Mouse (Mus musculus) neural tube, embryonic 10.5 days (tissue): Measurements from ENCODE around the gene Syn2.
"Not testable (repeated sequence)": the region's sequence is repeated elsewhere in the genome, so short reads cannot be mapped to it uniquely, and the experiment has no call there.

Experiments used
- DNase-seq: peaks from one replicate; pipeline ENCODE4 v3.0.0-alpha.2; 2017; ENCODE audit warnings: low spot score; ENCODE audit errors: extremely low spot score

Syn2 gene

DNA sequence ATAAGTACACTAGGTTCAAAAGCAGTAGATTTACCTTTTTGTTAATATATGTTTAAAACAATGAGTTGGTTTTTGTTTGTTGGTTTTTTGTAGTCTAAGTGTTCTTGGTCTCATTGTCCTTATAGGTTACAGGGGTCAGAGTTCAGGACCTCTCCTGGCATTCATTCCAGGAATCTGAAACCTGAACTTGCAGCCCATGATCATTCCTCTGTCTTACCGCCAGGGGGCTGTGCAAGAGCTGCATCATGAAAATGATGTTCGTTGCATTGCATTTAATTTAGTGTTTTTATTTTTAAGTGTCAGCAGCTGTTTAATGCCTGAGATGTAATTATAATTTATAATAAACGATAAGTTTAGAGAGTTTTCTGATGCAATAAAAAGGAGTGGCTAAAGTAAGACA is 40.1 kb downstream of the Syn2 start:
- no peak for DNase-seq

- peak; percentile 32 for DNase-seq
Observed at GRCm38 (mm10) chr6:115178826-115179225, 44.1 kb downstream of the Syn2 start.

- no peak for DNase-seq
Observed at GRCm38 (mm10) chr6:115181094-115181493, 46.4 kb downstream of the Syn2 start.

- DNase-seq = no peak
Observed at GRCm38 (mm10) chr6:115191111-115191510, 56.4 kb downstream of the Syn2 start.

GRCm38 (mm10) chr6:115200753-115201152 is 66.1 kb downstream of the Syn2 start:
- DNase-seq = no peak

- DNase-seq = no peak
Observed at GRCm38 (mm10) chr6:115203029-115203428, 68.3 kb downstream of the Syn2 start.

- DNase-seq = no peak
Observed at GRCm38 (mm10) chr6:115210187-115210586, 75.5 kb downstream of the Syn2 start.

DNA sequence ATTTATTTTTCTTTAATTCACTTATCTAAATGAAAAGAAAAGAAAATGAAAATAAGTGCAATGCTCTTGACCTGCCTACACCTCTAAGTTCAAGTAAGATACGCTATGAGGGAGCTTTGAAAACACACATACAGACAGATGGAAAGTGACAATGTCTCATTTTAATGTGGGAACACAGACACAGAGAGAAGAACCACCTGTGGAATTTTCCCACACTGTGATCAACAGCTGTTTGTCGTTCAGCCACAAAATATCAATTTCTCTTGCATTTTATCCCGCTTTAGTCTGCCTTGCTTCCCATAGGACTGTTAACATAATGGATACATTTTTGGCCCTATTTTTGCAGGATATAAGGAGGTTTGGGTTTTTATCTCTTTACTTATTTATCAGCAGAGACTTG is 76.1 kb downstream of the Syn2 start:
- no peak for DNase-seq

GRCm38 (mm10) chr6:115212132-115212903 is 77.6 kb downstream of the Syn2 start:
- no peak for DNase-seq

- DNase-seq = no peak
Observed at GRCm38 (mm10) chr6:115213129-115213528, 78.4 kb downstream of the Syn2 start.

GRCm38 (mm10) chr6:115221215-115221641 is 86.5 kb downstream of the Syn2 start:
- no peak for DNase-seq

GRCm38 (mm10) chr6:115225519-115225918 is 90.8 kb downstream of the Syn2 start:
- DNase-seq = no peak

- no peak for DNase-seq
Observed at GRCm38 (mm10) chr6:115227043-115227442, 92.3 kb downstream of the Syn2 start, which contains the start of gene Gm17482. Gene Gm17482, plus strand, starts transcription at chr6:115227343.

DNA sequence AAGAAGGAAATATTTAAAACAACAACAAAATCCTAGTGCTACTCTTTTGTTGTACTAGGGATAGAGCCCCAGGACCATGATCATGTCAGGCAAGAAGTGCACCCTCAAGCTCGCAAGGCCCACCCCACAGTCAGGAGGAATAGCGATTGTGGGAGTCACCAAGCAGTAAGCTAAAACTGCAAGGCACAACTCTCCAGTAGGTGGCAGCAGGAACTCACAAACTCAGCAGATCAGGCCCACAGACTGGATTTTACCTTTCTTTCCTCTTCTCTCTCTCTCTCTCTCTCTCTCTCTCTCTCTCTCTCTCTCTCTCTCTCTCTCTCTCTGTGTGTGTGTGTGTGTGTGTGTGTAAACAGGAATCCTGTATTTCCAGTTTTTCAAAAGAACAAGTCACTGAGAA is 92.8 kb downstream of the Syn2 start:
- DNase-seq = peak; percentile 73

- no peak for DNase-seq
Observed at GRCm38 (mm10) chr6:115230557-115230956, 95.9 kb downstream of the Syn2 start.

DNA sequence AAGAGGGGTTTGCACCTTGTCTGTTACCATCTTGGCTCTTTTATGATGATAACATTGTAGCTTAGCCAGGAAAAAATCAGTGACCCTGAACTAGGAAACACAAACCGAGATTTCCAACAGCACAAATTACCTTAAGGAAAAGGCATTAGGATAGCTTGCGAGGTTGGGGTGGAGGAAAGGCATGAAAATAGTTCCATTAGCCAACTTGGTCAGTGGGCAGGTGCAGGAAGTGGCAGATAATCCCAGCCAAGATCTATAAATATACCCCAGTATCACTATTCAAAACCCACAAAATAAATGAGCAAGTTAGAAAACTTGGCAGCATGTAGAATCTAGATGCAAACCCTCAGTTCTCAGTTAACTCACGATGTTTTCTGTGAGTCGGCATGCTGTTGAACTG is 97.1 kb downstream of the Syn2 start:
- DNase-seq = no peak

DNA sequence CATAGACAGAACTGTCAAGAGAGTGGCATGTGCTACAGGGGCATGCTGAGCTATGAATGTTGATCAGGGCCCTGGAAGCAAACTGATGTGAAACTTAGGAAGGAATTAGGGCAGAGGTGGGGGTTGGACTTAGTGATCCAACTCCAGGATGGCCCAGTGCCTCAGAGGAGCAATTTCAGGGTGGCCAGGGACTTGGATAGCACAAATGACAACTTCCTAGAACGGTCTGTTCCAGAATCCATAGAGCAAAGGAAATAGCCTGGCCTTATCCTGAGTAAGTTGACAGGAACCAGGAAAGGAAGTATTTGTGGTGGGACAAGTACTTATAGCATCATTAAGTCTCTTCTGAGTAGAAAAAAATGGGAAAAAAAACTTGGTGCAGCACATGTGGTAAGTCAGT is 97.9 kb downstream of the Syn2 start:
- DNase-seq = no peak

GRCm38 (mm10) chr6:115238031-115239027 is 103.6 kb downstream of the Syn2 start:
- no peak for DNase-seq

DNA sequence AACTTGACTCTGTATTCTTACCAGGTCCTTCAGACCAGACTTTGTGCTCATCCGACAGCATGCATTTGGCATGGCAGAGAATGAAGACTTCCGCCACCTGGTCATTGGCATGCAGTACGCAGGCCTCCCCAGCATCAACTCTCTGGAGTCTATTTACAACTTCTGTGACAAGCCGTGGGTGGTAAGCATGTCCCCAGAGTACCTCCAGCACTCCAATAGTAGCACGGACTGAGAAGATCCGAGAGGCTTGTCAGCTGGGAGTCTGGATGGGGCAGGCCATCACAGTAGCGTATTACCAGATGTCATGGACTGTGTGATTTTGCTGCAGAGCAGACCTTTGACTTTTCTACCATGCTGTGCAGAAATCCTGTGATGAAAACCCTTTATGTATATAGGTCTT is 104.6 kb downstream of the Syn2 start:
- no peak for DNase-seq

GRCm38 (mm10) chr6:115240431-115240830 is 105.7 kb downstream of the Syn2 start:
- DNase-seq = not testable (repeated sequence)

GRCm38 (mm10) chr6:115241131-115241699 is 106.5 kb downstream of the Syn2 start:
- DNase-seq = no peak

DNA sequence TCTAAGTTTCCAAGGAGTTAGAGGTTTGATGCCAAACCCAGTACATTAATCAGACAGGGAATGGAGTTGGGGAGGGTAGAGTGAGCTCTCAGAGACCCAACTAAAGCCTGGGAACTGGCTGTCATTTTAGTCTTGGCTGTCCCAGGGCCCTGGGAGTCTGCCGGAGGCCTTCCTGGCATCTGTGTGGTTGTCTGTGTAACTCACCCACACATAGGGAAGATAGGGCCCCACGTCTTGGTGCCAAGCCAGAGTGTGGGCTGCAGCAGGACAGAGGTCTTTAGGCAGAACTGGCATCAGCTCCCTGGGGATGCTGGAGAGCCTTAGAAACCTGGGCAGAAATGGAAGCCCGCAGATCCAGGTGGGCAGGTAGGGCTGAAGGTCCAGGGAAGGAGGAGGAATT is 107.2 kb downstream of the Syn2 start:
- DNase-seq = no peak
